Mouse (Mus musculus): ENCODE results near the gene AW549877.

The AW549877 gene

DNA sequence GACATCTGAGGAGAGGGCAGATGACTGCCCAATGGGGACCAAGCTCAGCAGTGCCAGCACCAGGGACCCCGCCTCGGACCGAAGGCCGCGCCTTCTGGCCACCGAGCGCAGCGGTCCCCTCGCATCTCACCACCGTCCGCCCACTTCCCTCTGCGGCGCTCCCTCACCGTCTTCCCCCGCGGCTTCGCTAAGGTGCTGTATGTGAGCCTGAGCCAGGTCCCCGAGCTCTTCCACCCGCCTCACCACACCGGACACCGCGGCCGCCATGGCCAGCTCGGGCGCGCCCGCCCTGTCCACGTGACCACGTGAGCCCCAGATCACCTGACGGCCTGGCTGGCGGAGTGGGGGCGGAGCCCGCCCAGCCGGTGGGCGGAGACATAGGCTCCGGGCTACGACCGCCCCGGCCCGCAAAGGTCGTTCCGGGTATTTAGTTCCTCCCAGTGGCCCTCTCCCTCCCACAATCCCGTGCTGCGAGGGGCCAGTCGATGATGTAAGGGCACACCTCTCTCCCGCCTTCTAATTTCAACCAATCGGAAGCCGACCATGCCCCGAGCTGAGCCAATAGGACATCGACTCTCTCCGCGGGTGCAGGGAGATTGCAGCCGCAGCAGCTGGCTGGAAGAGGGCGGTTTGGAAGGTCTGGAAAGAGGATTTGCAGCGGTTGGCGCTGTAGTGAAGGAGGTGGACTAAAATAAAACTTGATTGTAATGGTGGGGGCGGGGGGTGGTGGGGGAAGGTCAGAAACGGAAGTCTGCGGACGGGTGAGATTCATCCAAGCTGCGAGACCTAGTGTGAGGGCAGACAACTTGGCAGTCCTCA lies at the start of gene AW549877:
Gene AW549877 (minus strand): TSS at position 297 of the 819 bp plus-strand sequence.
- ChIA-PET POLR2A (interaction anchor here in 3 of 4 experiments (0.6 to 9.3 kb wide), 63 partner anchors 8 to 1156 kb away, joined by 3 to 134 read pairs (median 4); partner anchors contain the start of genes Fbxo4 (in 3 of the 3), Oxct1 (in 3 of the 3) and Rpl37 (in 3 of the 3)), CTCF (interaction anchor here in 3 of 4 experiments (0.7 to 1.5 kb wide), 6 partner anchors 28 to 102 kb away, joined by 3 to 12 read pairs (median 4); partner anchors contain the start of gene Oxct1 (in 2 of the 3))

- ChIA-PET POLR2A (interaction anchor here in 2 of 4 experiments (0.9 to 2.2 kb wide), 5 partner anchors 9 to 48 kb away, joined by 3 to 13 read pairs (median 5); partner anchors contain the start of genes AW549877 (in 2 of the 2) and Oxct1 (in 1 of the 2)), CTCF (interaction anchor here in 3 of 4 experiments (0.7 to 1.5 kb wide), 6 partner anchors 11 to 280 kb away, joined by 3 to 5 read pairs (median 3); no protein-coding TSS in a partner anchor)
Observed at GRCm38 (mm10) chr15:4043032-4043471, 47.5 kb upstream of the AW549877 start.

DNA sequence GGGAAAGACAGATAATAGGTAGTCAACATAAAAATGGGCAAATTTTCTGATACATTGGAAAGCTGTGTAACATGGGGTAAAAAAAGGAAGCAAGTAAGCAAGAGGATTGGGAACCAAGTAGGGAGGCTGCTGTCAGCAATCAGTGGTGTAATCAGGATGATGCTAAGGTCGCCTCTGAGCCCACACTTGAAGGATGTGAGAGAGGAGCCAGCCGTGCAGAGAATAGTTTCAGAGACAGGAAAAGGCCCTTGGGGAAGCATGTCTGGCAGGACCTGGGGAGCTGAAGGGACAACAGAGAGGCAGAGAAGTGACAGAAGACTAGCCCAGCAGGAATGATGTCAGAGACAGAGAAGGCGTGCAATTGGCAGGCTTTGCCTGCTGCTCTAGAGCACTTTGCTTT lies 46.9 kb upstream of the AW549877 start:
- CTCF ChIA-PET = interaction anchor here (0.7 to 1.5 kb wide), 7 partner anchors 12 to 1777 kb away, joined by 3 to 6 read pairs (median 4); no protein-coding TSS in a partner anchor
- POLR2A ChIA-PET = interaction anchor here in 2 of 4 experiments (0.6 to 2.2 kb wide), 9 partner anchors 9 to 72 kb away, joined by 3 to 13 read pairs (median 4); partner anchors contain the start of genes AW549877 (in 2 of the 2) and Oxct1 (in 1 of the 2)

DNA sequence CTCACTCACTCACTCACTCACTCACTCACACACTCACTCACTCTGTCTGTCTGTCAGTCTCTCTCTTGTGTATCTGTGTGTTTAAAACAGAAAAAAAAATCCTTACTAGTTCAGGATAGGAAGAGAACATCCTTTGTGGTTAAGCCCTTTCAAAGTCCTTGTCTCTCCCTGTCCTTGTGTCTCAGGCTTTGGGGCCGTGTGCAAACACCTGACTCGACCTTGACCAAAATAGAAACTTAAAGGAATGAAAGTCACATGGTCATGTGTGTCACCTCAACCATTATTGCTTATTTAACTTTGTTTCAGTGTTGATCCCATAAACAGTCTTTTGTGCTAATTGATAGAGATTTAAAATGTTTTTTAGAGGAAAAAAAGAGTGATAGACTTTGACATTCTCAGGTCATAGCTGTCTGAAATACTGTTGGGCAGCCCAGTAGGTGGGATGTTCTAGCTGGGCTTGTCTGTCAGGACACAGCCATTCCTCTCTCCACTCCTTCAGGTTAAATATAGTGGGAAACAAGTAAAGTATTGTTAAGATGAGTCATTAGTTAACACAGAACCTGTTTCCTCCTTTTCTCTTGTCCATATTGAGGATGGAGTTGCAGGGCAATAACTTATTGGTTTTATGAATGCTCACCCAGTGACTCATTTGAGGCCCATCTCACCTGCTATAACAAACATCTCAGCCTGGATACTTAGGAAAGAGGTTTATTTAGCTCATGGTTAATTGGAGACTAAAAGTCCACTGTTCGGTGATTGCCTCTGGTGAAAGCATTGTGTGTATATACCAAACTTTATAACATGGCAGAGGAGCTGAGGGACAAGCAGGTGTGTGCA lies 37.8 kb upstream of the AW549877 start:
- ChIA-PET CTCF (no interaction called here), POLR2A (interaction anchor here in 2 of 4 experiments (0.8 to 1.7 kb wide), 5 partner anchors 9 to 48 kb away, joined by 3 to 12 read pairs (median 4); partner anchors contain the start of gene AW549877 (in 2 of the 2))

- CTCF ChIA-PET = no interaction called here
- POLR2A ChIA-PET = interaction anchor here in 3 of 4 experiments (0.8 to 6.4 kb wide), 6 partner anchors 8 to 51 kb away, joined by 3 to 134 read pairs (median 26); partner anchors contain the start of gene AW549877 (in 3 of the 3)
Observed at GRCm38 (mm10) chr15:4028960-4029359, 33.4 kb upstream of the AW549877 start.

DNA sequence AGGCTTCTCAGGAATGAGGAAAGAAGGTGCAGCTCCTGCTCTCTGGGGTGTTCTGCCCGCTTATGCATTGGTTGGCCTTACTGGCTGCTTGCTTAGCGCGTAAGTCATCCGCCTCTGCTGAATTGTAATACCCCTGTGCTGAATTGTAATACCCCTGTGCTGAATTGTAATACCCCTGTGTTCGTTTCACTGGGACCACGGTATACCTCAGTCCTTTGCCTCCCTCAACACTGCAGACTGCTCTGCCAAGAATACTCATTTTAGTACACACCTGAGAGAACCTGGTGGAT lies 32.8 kb upstream of the AW549877 start:
- CTCF ChIA-PET = no interaction called here
- POLR2A ChIA-PET = interaction anchor here in 3 of 4 experiments (0.8 to 6.4 kb wide), 13 partner anchors 8 to 67 kb away, joined by 3 to 134 read pairs (median 6); partner anchors contain the start of genes AW549877 (in 3 of the 3) and Fbxo4 (in 1 of the 3)

DNA sequence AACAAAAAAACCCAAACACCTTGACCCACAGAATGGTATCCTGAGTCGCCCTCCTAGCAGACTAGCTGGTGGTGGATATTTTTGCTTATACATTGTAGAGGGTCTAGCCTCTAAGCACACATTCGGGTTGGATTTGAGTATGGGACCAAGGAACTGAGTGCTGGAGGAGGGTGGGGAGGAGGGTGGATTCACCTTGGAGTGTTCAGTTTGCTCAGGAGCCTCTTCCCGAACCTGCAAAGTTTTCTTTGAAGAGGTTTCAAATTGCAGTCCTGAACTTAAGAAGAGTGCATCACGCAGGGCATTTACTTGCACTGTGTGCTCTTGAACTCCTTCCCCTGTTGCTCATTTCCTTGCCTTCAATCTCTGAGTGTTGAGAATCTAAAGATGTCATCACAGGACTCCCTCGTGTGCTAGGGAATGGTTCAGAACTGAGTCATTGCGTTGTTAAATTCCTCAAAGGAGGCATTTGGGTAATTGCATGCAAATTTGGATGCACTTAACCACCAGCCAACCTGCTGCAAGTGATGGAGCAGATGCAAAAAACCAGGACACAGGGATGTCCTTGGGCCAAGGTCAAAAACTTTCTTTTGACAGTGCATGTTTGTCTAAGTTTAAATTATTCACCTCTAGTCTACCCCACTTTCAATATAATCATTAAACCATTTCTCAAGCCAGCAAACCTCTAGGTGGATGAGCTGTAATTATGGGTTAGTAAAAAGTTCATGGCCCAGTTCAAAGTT lies 32.3 kb upstream of the AW549877 start:
- CTCF ChIA-PET = interaction anchor here in 2 of 4 experiments (1.5 to 3.9 kb wide), 3 partner anchors 40 to 70 kb away, joined by 3 to 16 read pairs (median 6); no protein-coding TSS in a partner anchor
- POLR2A ChIA-PET = interaction anchor here (0.6 to 6.4 kb wide), 20 partner anchors 9 to 1091 kb away, joined by 3 to 134 read pairs (median 5); partner anchors contain the start of genes AW549877 (in 3 of the 4) and Fbxo4 (in 1 of the 4)

GRCm38 (mm10) chr15:4026831-4027584 lies 31.5 kb upstream of the AW549877 start:
- ChIA-PET POLR2A (interaction anchor here (0.6 to 6.4 kb wide), 30 partner anchors 9 to 1092 kb away, joined by 3 to 134 read pairs (median 4); partner anchors contain the start of genes AW549877 (in 3 of the 4) and Fbxo4 (in 2 of the 4)), CTCF (interaction anchor here in 3 of 4 experiments (0.6 to 3.9 kb wide), 13 partner anchors 15 to 69 kb away, joined by 3 to 16 read pairs (median 3); partner anchors contain the start of gene AW549877 (in 2 of the 3))

- ChIA-PET CTCF (interaction anchor here in 3 of 4 experiments (0.6 to 3.9 kb wide), 13 partner anchors 14 to 68 kb away, joined by 3 to 16 read pairs (median 3); partner anchors contain the start of gene AW549877 (in 2 of the 3)), POLR2A (interaction anchor here in 3 of 4 experiments (0.5 to 6.4 kb wide), 21 partner anchors 8 to 817 kb away, joined by 3 to 134 read pairs (median 4); partner anchors contain the start of genes AW549877 (in 3 of the 3) and Fbxo4 (in 2 of the 3))
Observed at GRCm38 (mm10) chr15:4026231-4026773, 30.8 kb upstream of the AW549877 start, which contains the start of gene Oxct1. TSS of gene Oxct1 (plus strand) at chr15:4026383.

GRCm38 (mm10) chr15:4025508-4025904 lies 30.0 kb upstream of the AW549877 start:
- CTCF ChIA-PET = interaction anchor here in 1 of 4 experiments (1.6 to 3.9 kb wide), 2 partner anchors 27 to 37 kb away, joined by 4 to 16 read pairs; no protein-coding TSS in a partner anchor
- POLR2A ChIA-PET = interaction anchor here in 3 of 4 experiments (0.5 to 6.4 kb wide), 11 partner anchors 8 to 818 kb away, joined by 3 to 134 read pairs (median 8); partner anchors contain the start of genes AW549877 (in 3 of the 3) and Fbxo4 (in 2 of the 3)

- ChIA-PET CTCF (interaction anchor here in 1 of 4 experiments (3.9 kb wide), 1 partner anchor 37 kb away, joined by 16 read pairs; no protein-coding TSS in a partner anchor), POLR2A (interaction anchor here in 3 of 4 experiments (1.1 to 6.4 kb wide), 7 partner anchors 12 to 46 kb away, joined by 3 to 134 read pairs (median 9); partner anchors contain the start of genes AW549877 (in 3 of the 3) and Fbxo4 (in 2 of the 3))
Observed at GRCm38 (mm10) chr15:4024726-4025507, 29.4 kb upstream of the AW549877 start.

- CTCF ChIA-PET = interaction anchor here in 3 of 4 experiments (0.5 to 0.6 kb wide), 3 partner anchors 23 to 440 kb away, joined by 3 read pairs; partner anchors contain the start of gene AW549877 (in 1 of the 3)
- POLR2A ChIA-PET = interaction anchor here in 2 of 4 experiments (1.2 to 6.4 kb wide), 3 partner anchors 28 to 37 kb away, joined by 3 to 134 read pairs (median 124); partner anchors contain the start of gene AW549877 (in 2 of the 2)
Observed at GRCm38 (mm10) chr15:4023747-4024146, 28.2 kb upstream of the AW549877 start.

DNA sequence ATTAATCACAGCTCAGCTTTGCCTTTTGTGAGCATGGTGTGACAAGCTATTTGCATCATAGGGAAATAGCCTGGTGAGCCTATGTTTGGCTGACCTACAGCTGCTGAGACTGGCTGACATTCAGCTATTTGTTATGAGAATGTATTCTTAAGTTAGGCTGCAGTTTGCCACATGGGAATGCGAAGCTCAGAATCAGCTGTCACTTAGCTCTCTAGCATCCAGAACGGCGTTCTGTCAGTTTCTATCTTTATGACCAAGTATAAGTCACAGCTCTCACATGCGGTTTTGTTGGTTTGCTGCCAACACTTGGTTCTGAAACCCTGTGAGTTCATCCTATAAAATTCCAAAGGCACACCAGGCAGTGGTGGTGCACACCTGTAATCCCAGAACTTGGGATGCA lies 25.2 kb upstream of the AW549877 start:
- CTCF ChIA-PET = no interaction called here
- POLR2A ChIA-PET = interaction anchor here in 2 of 4 experiments (1.4 to 2.3 kb wide), 4 partner anchors 22 to 33 kb away, joined by 3 to 9 read pairs (median 6); partner anchors contain the start of gene AW549877 (in 1 of the 2)

GRCm38 (mm10) chr15:4013873-4014272 lies 18.3 kb upstream of the AW549877 start:
- POLR2A ChIA-PET = interaction anchor here in 2 of 4 experiments (1.1 to 3.2 kb wide), 4 partner anchors 12 to 18 kb away, joined by 3 to 14 read pairs (median 6); partner anchors contain the start of genes Oxct1 (in 2 of the 2) and AW549877 (in 1 of the 2)
- CTCF ChIA-PET = no interaction called here

All from embryonic stem cell, embryonic (primary cell).